Mouse (Mus musculus) CH12.LX (cell line): Measurements from ENCODE around the gene H1foo. TPM values are rescaled to one million over a fixed set of nuclear protein-coding genes. Genes with fewer than 3 reads are reported as not detected.

ENCODE experiments used
- DNase-seq: peaks from one replicate; pipeline ENCODE4 v3.0.0-alpha.2; 2013; ENCODE audit errors: extremely low read depth
- H3K27ac ChIP-seq: 2 replicates; pipeline ENCODE4 v1.5.1; 2012; ENCODE audit warnings: low read depth, mild to moderate bottlenecking, control low read depth, moderate library complexity; ENCODE audit not compliant: insufficient read depth
- H3K27me3 ChIP-seq: replicated peaks from 2 replicates; pipeline ENCODE3; 2012; ENCODE audit warnings: inconsistent platforms
- H3K36me3 ChIP-seq, 2 experiments: replicated peaks in 1 of 2; 2 replicates each; pipeline versions ENCODE3 to v1.6.1; 2012; ENCODE audit warnings: inconsistent platforms in 1 of 2, low read length in 1 of 2, mild to moderate bottlenecking in 1 of 2, mixed read lengths in 1 of 2, moderate library complexity in 1 of 2; ENCODE audit not compliant: control insufficient read depth in 1 of 2, insufficient read depth in 1 of 2
- H3K4me1 ChIP-seq, 2 experiments: 2 replicates each; pipeline ENCODE4 v1.6.1; 2012; ENCODE audit warnings: inconsistent platforms in 1 of 2, moderate library complexity in 1 of 2; ENCODE audit not compliant: insufficient read depth in 2 of 2, control insufficient read depth in 1 of 2
- H3K4me2 ChIP-seq: 2 replicates; pipeline ENCODE4 v1.6.1; 2012; ENCODE audit warnings: low read depth, mild to moderate bottlenecking, control low read depth; ENCODE audit not compliant: poor library complexity, insufficient read depth, severe bottlenecking
- H3K4me3 ChIP-seq, 3 experiments: fragments of 150-350 bp in 1 of 3; sonication (generic) in 1 of 3; replicated peaks in 1 of 3; 2 replicates each; pipeline versions ENCODE3 to v1.5.1; 2011 to 2012; ENCODE audit warnings: low read depth in 2 of 3, low read length in 2 of 3, mild to moderate bottlenecking in 2 of 3, moderate library complexity in 2 of 3, control low read depth in 1 of 3, improper control_type of control experiment in 1 of 3, inconsistent platforms in 1 of 3, mixed read lengths in 1 of 3; ENCODE audit not compliant: poor library complexity in 1 of 3
- H3K79me2 ChIP-seq: replicated peaks from 2 replicates; pipeline ENCODE4 v1.6.1; 2012; ENCODE audit warnings: mild to moderate bottlenecking, moderate library complexity; ENCODE audit not compliant: control insufficient read depth, poor library complexity, insufficient read depth, severe bottlenecking; ENCODE audit errors: extremely low read depth
- H3K9ac ChIP-seq: 2 replicates; pipeline ENCODE4 v1.6.1; 2012; ENCODE audit warnings: low read depth, mild to moderate bottlenecking, control low read depth, moderate library complexity; ENCODE audit not compliant: insufficient read depth
- H3K9me3 ChIP-seq: replicated peaks from 2 replicates; pipeline ENCODE3; 2012; ENCODE audit warnings: low read length, inconsistent platforms, mixed read lengths
- BHLHE40 ChIP-seq: IDR thresholded peaks from 2 replicates; pipeline ENCODE4 v1.6.1; 2011; ENCODE audit warnings: mild to moderate bottlenecking, low read depth, low read length, improper control_type of control experiment
- CTCF ChIP-seq, 2 experiments: IDR thresholded peaks in 1 of 2; conservative IDR thresholded peaks in 1 of 2; 2 replicates each; pipeline ENCODE4 v1.5.1; 2011 to 2012; ENCODE audit warnings: low read depth in 2 of 2, low read length in 2 of 2, improper control_type of control experiment in 1 of 2, inconsistent platforms in 1 of 2, mild to moderate bottlenecking in 1 of 2, moderate library complexity in 1 of 2
- E2F4 ChIP-seq: IDR thresholded peaks from 2 replicates; pipeline ENCODE4 v1.6.1; 2011; ENCODE audit warnings: low read depth, low read length, improper control_type of control experiment; ENCODE audit not compliant: insufficient replicate concordance
- ELF1 ChIP-seq: IDR thresholded peaks from 2 replicates; pipeline ENCODE4 v1.6.1; 2014; ENCODE audit warnings: low read depth, mild to moderate bottlenecking, inconsistent platforms, low read length, improper control_type of control experiment
- ETS1 ChIP-seq: conservative IDR thresholded peaks from 2 replicates; pipeline ENCODE4 v1.6.1; 2012; ENCODE audit warnings: low read depth, mild to moderate bottlenecking, inconsistent platforms, low read length, improper control_type of control experiment, moderate library complexity
- GABPA ChIP-seq: IDR thresholded peaks from 2 replicates; pipeline ENCODE4 v1.6.1; 2012; ENCODE audit warnings: low read depth, low read length, improper control_type of control experiment, inconsistent platforms; ENCODE audit not compliant: insufficient replicate concordance
- HCFC1 ChIP-seq: IDR thresholded peaks from 2 replicates; pipeline ENCODE4 v1.6.1; 2012; ENCODE audit warnings: low read depth, mild to moderate bottlenecking, inconsistent platforms, low read length, improper control_type of control experiment
- IRF4 ChIP-seq: IDR thresholded peaks from 2 replicates; pipeline ENCODE4 v1.6.1; 2014; ENCODE audit warnings: low read depth, mild to moderate bottlenecking, inconsistent platforms, low read length, improper control_type of control experiment
- JUND ChIP-seq: conservative IDR thresholded peaks from 2 replicates; pipeline ENCODE4 v1.6.1; 2011; ENCODE audit warnings: low read depth, low read length, improper control_type of control experiment
- MAFK ChIP-seq: IDR thresholded peaks from 2 replicates; pipeline ENCODE4 v1.6.1; 2011; ENCODE audit warnings: low read length, improper control_type of control experiment; ENCODE audit not compliant: insufficient replicate concordance
- MAX ChIP-seq: IDR thresholded peaks from 2 replicates; pipeline ENCODE4 v1.6.1; 2011; ENCODE audit warnings: low read length, improper control_type of control experiment
- MAZ ChIP-seq: IDR thresholded peaks from 2 replicates; pipeline ENCODE4 v1.6.1; 2012; ENCODE audit warnings: low read depth, mild to moderate bottlenecking, inconsistent platforms, low read length, improper control_type of control experiment, moderate library complexity
- MEF2A ChIP-seq: IDR thresholded peaks from 2 replicates; pipeline ENCODE4 v1.6.1; 2014; ENCODE audit warnings: low read depth, mild to moderate bottlenecking, inconsistent platforms, low read length, improper control_type of control experiment, borderline replicate concordance
- MXI1 ChIP-seq: IDR thresholded peaks from 2 replicates; pipeline ENCODE4 v1.6.1; 2011; ENCODE audit warnings: mild to moderate bottlenecking, low read depth, low read length, improper control_type of control experiment
- POLR2A ChIP-seq: IDR thresholded peaks from 2 replicates; pipeline ENCODE4 v1.6.1; 2011; ENCODE audit warnings: low read depth, mild to moderate bottlenecking, improper control_type of control experiment, low read length
- POLR2AphosphoS2 ChIP-seq: IDR thresholded peaks from 2 replicates; pipeline ENCODE4 v1.6.1; 2011; ENCODE audit warnings: low read depth, low read length, improper control_type of control experiment
- RAD21 ChIP-seq: IDR thresholded peaks from 2 replicates; pipeline ENCODE4 v1.6.1; 2011; ENCODE audit warnings: low read depth, mild to moderate bottlenecking, low read length, improper control_type of control experiment, moderate library complexity
- SIN3A ChIP-seq: IDR thresholded peaks from 2 replicates; pipeline ENCODE4 v1.6.1; 2012; ENCODE audit warnings: low read length, improper control_type of control experiment, inconsistent platforms
- SMC3 ChIP-seq: IDR thresholded peaks from 2 replicates; pipeline ENCODE4 v1.6.1; 2011; ENCODE audit warnings: low read depth, low read length, improper control_type of control experiment
- TBP ChIP-seq: conservative IDR thresholded peaks from 2 replicates; pipeline ENCODE4 v1.6.1; 2011; ENCODE audit warnings: low read depth, low read length, improper control_type of control experiment
- TCF12 ChIP-seq: IDR thresholded peaks from 2 replicates; pipeline ENCODE4 v1.6.1; 2014; ENCODE audit warnings: low read depth, mild to moderate bottlenecking, inconsistent platforms, low read length, improper control_type of control experiment
- USF1 ChIP-seq: IDR thresholded peaks from 2 replicates; pipeline ENCODE4 v1.6.1; 2014; ENCODE audit warnings: low read depth, mild to moderate bottlenecking, inconsistent platforms, low read length, improper control_type of control experiment
- ZKSCAN1 ChIP-seq: IDR thresholded peaks from 2 replicates; pipeline ENCODE4 v1.6.1; 2012; ENCODE audit warnings: low read depth, inconsistent platforms, low read length, improper control_type of control experiment, borderline replicate concordance
- dilution Hi-C: fragments of 300-500 bp; cut with MboI; formaldehyde crosslinking; loops from 2 replicates; pipeline ENCODE4 v1.14.3; 2020; ENCODE audit warnings: low sequenced_read_pairs; ENCODE audit not compliant: extremely low pct_unique_long_range_greater_than_20kb, extremely low pct_ligation_motif_present
- in situ Hi-C: fragments of 300-500 bp; cut with MboI; formaldehyde crosslinking; loops from 3 replicates; pipeline ENCODE4 v1.14.3; 2019; ENCODE audit warnings: low sequenced_read_pairs, low pct_ligation_motif_present, low pct_unique_long_range_greater_than_20kb, mixed read lengths
- polyA plus RNA-seq: library from polyadenylated mRNA; unstranded; fragments of >175 nt; gene quantifications from 2 replicates; pipeline ENCODE4 v1.2.1, GENCODE M21; 2012; ENCODE audit warnings: low read depth; ENCODE audit not compliant: insufficient read length
- total RNA-seq, 2 experiments: library from RNA; depleted of rRNA; stranded (reverse); fragments of 300-350 nt in 1 of 2; fragments of >200 nt in 1 of 2; gene quantifications; 2 replicates each; pipeline ENCODE4 v1.2.3; 2012 to 2014

H1foo gene
- total and polyA plus RNA-seq, 3 experiments: 0.77 to 1.0 (median 0.89) TPM

- no peak for DNase-seq
- Histone ChIP-seq H3K4me1 (peaks cover 30 to 47% of the 10 kb centered on the region in 2 experiments), H3K27ac (no peak overlapping the region), H3K27me3 (no peaks in the 10 kb centered on the region), H3K36me3 (peaks cover 0 to 21% of the 10 kb centered on the region in 2 experiments), H3K9ac (no peak overlapping the region), H3K4me2 (no peak overlapping the region), H3K4me3 (no peak overlapping the region), H3K79me2 (no peaks in the 10 kb centered on the region), H3K9me3 (no peaks in the 10 kb centered on the region)
- dilution Hi-C loops (no loop called here), in situ Hi-C loops (no loop called here)
- TF ChIP-seq POLR2AphosphoS2 (no peak), SMC3 (no peak), BHLHE40 (no peak), TBP (no peak), ETS1 (no peak), SIN3A (no peak), POLR2A (no peak), GABPA (no peak), TCF12 (no peak), ELF1 (no peak), ZKSCAN1 (no peak), IRF4 (no peak), USF1 (no peak), MEF2A (no peak), MAFK (no peak)
Observed at GRCm38 (mm10) chr6:115914511-115915202, 30.1 kb upstream of the H1foo start.

DNA sequence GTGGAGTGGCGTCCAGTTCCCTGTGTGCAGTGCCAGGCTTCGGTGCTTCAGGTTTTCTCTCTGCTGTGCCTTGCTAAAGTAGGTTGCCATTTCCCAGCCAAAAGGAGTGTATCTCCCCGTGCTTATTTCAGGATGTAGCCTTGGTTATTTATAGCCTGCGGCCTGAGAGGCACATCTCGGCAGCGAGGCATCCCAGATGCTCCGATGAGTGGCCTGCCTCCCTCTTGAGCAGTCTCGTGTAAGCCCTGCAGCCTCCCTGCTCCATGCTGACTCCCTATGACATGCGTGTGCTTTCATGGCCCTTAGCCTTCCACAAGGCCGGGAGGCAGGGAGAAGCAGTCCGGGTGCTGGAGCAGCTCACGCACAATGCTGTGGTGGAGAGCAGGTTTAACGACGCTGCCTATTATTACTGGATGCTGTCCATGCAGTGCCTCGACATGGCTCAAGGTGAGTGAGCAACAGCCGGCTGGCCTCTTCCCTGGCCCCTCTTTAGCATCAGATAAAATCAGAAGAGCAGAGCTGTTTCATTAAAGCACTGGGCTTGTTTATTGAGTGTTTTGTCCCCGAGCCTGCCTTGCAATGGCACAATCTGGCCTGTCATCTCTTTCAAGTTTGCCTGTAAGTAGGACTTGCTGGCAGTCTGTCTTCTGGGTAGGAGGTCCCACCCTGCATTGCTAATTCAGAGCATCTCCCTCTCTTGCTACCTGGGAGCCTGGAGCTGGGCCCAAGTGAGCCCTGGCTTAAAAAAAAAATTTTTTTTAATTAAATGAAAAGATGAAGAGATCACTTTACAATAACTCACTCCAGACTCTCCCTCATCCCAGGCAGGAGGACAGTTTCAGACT lies 28.9 kb upstream of the H1foo start:
- Histone ChIP-seq H3K27me3 (no peaks in the 10 kb centered on the region), H3K9me3 (no peaks in the 10 kb centered on the region), H3K79me2 (no peaks in the 10 kb centered on the region), H3K4me2 (no peak overlapping the region), H3K9ac (no peak overlapping the region), H3K4me3 (no peak overlapping the region), H3K36me3 (peaks cover 0 to 27% of the 10 kb centered on the region in 2 experiments), H3K4me1 (peaks cover 20 to 42% of the 10 kb centered on the region in 2 experiments), H3K27ac (no peak overlapping the region)
- in situ Hi-C loops: no loop called here
- DNase-seq: no peak
- dilution Hi-C loops: no loop called here
- no peak for TF ChIP-seq ZKSCAN1
- no peak for TF ChIP-seq HCFC1
- TF ChIP-seq CTCF (conservative IDR thresholded peaks at IDR 0.05 in 1 of 2, IDR thresholded peaks at IDR 0.05 in 1 of 2; ENCODE audit: low read depth in 2 of 2, low read length in 2 of 2): no peak
- no peak for TF ChIP-seq BHLHE40
- TF ChIP-seq ETS1: no peak
- no peak for TF ChIP-seq SMC3
- no peak for TF ChIP-seq MAZ
- TF ChIP-seq E2F4: no peak
- TF ChIP-seq RAD21: no peak
- no peak for TF ChIP-seq JUND
- TF ChIP-seq MXI1: no peak
- TF ChIP-seq MEF2A: no peak
- TF ChIP-seq MAFK: no peak
- TF ChIP-seq MAX: no peak
